Mouse (Mus musculus): Measurements from ENCODE around the gene Epb42. TPM values are rescaled to one million over a fixed set of nuclear protein-coding genes. Genes with fewer than 3 reads are reported as not detected.
A peak's percentile ranks its signal among the peaks of the same experiment; 100 is the strongest.
"Not testable (repeated sequence)": the region's sequence is repeated elsewhere in the genome, so short reads cannot be mapped to it uniquely, and the experiment has no call there.

The Epb42 gene
- polyA plus RNA-seq, 1 experiment = not detected

GRCm38 (mm10) chr2:120977926-120978692 is 58.8 kb downstream of the Epb42 start:
- H3ac ChIP-seq (ENCODE audit: control insufficient read depth, insufficient read length, low read depth) = no peak overlapping the region
- no peaks in the 10 kb centered on the region for H3K79me3 ChIP-seq (ENCODE audit: low read depth)
- no peaks in the 10 kb centered on the region for H3K27me3 ChIP-seq (ENCODE audit: control insufficient read depth, insufficient read depth, insufficient read length)
- no peaks in the 10 kb centered on the region for H3K36me3 ChIP-seq (ENCODE audit: control insufficient read depth, insufficient read depth)
- H3K79me2 ChIP-seq (ENCODE audit: control insufficient read depth, insufficient read depth) = peaks cover 6% of the 10 kb centered on the region
- H3K4me3 ChIP-seq (ENCODE audit: insufficient read depth, poor library complexity, severe bottlenecking) = peak overlapping the region; percentile 45
- TF ChIP-seq FOSL1 (IDR thresholded peaks at IDR 0.05; ENCODE audit: insufficient read depth, low read length, poor library complexity, severe bottlenecking) = no peak
- TF ChIP-seq USF1 (IDR thresholded peaks at IDR 0.05; ENCODE audit: low read depth) = no peak
- no peak for TF ChIP-seq MYOG (IDR thresholded peaks at IDR 0.05; ENCODE audit: control insufficient read depth, extremely low read depth, insufficient read length)
- TF ChIP-seq CEBPB (IDR thresholded peaks at IDR 0.05; ENCODE audit: low read depth) = peak; percentile 61

GRCm38 (mm10) chr2:120976990-120977925 is 59.6 kb downstream of the Epb42 start, which contains the start of gene Tmem62:
Gene Tmem62, plus strand, starts transcription at chr2:120977017.
- Histone ChIP-seq H3K79me3 (ENCODE audit: low read depth) (no peaks in the 10 kb centered on the region), H3K4me3 (ENCODE audit: insufficient read depth, poor library complexity, severe bottlenecking) (peak within 1 kb of the TSS; percentile 45), H3K79me2 (ENCODE audit: control insufficient read depth, insufficient read depth) (peaks cover 6% of the 10 kb centered on the region), H3K36me3 (ENCODE audit: control insufficient read depth, insufficient read depth) (no peaks in the 10 kb centered on the region), H3ac (ENCODE audit: control insufficient read depth, insufficient read length, low read depth) (peak within 1 kb of the TSS; percentile 93), H3K27me3 (ENCODE audit: control insufficient read depth, insufficient read depth, insufficient read length) (no peaks in the 10 kb centered on the region)
- TF ChIP-seq MYOG (IDR thresholded peaks at IDR 0.05; ENCODE audit: control insufficient read depth, extremely low read depth, insufficient read length) (no peak), CEBPB (IDR thresholded peaks at IDR 0.05; ENCODE audit: low read depth) (no peak), MYOD1 (IDR thresholded peaks at IDR 0.05; ENCODE audit: control insufficient read depth, insufficient read length, low read depth) (no peak), CTCF (IDR thresholded peaks at IDR 0.05; ENCODE audit: control insufficient read depth, insufficient read depth, insufficient read length) (peak; percentile 52), FOSL1 (IDR thresholded peaks at IDR 0.05; ENCODE audit: insufficient read depth, low read length, poor library complexity, severe bottlenecking) (no peak), MAX (IDR thresholded peaks at IDR 0.05) (peak; percentile 20), USF1 (IDR thresholded peaks at IDR 0.05; ENCODE audit: low read depth) (no peak)

- Histone ChIP-seq H3K27me3 (ENCODE audit: control insufficient read depth, insufficient read depth, insufficient read length) (no peaks in the 10 kb centered on the region), H3K36me3 (ENCODE audit: control insufficient read depth, insufficient read depth) (no peaks in the 10 kb centered on the region), H3K4me3 (ENCODE audit: insufficient read depth, poor library complexity, severe bottlenecking) (no peak overlapping the region), H3K79me3 (ENCODE audit: low read depth) (no peaks in the 10 kb centered on the region), H3ac (ENCODE audit: control insufficient read depth, insufficient read length, low read depth) (no peak overlapping the region), H3K79me2 (ENCODE audit: control insufficient read depth, insufficient read depth) (peaks cover 6% of the 10 kb centered on the region)
- TF ChIP-seq MYOG (IDR thresholded peaks at IDR 0.05; ENCODE audit: control insufficient read depth, extremely low read depth, insufficient read length) = no peak
- TF ChIP-seq CTCF (IDR thresholded peaks at IDR 0.05; ENCODE audit: control insufficient read depth, insufficient read depth, insufficient read length) = no peak
- no peak for TF ChIP-seq MYOD1 (IDR thresholded peaks at IDR 0.05; ENCODE audit: control insufficient read depth, insufficient read length, low read depth)
- TF ChIP-seq USF1 (IDR thresholded peaks at IDR 0.05; ENCODE audit: low read depth) = no peak
Observed at GRCm38 (mm10) chr2:120976308-120976707, 60.6 kb downstream of the Epb42 start.

GRCm38 (mm10) chr2:120972964-120973363 is 63.9 kb downstream of the Epb42 start:
- peaks cover 16% of the 10 kb centered on the region for H3K79me3 ChIP-seq (ENCODE audit: low read depth)
- no peak overlapping the region for H3ac ChIP-seq (ENCODE audit: control insufficient read depth, insufficient read length, low read depth)
- H3K79me2 ChIP-seq (ENCODE audit: control insufficient read depth, insufficient read depth) = peaks cover 31% of the 10 kb centered on the region
- no peaks in the 10 kb centered on the region for H3K36me3 ChIP-seq (ENCODE audit: control insufficient read depth, insufficient read depth)
- H3K27me3 ChIP-seq (ENCODE audit: control insufficient read depth, insufficient read depth, insufficient read length) = no peaks in the 10 kb centered on the region
- no peak for TF ChIP-seq MYOD1 (IDR thresholded peaks at IDR 0.05; ENCODE audit: control insufficient read depth, insufficient read length, low read depth)
- TF ChIP-seq CTCF (IDR thresholded peaks at IDR 0.05; ENCODE audit: control insufficient read depth, insufficient read depth, insufficient read length) = no peak
- no peak for TF ChIP-seq USF1 (IDR thresholded peaks at IDR 0.05; ENCODE audit: low read depth)
- no peak for TF ChIP-seq MAX (IDR thresholded peaks at IDR 0.05)
- TF ChIP-seq MYOG (IDR thresholded peaks at IDR 0.05; ENCODE audit: control insufficient read depth, extremely low read depth, insufficient read length) = no peak
- TF ChIP-seq CEBPB (IDR thresholded peaks at IDR 0.05; ENCODE audit: low read depth) = no peak
- no peak for TF ChIP-seq FOSL1 (IDR thresholded peaks at IDR 0.05; ENCODE audit: insufficient read depth, low read length, poor library complexity, severe bottlenecking)
- H3K4me3 ChIP-seq (ENCODE audit: insufficient read depth, poor library complexity, severe bottlenecking) = no peak overlapping the region

GRCm38 (mm10) chr2:120972257-120972656 is 64.6 kb downstream of the Epb42 start:
- not testable (repeated sequence) for H3ac ChIP-seq (ENCODE audit: control insufficient read depth, insufficient read length, low read depth); H3K4me3 ChIP-seq (ENCODE audit: insufficient read depth, poor library complexity, severe bottlenecking); H3K27me3 ChIP-seq (ENCODE audit: control insufficient read depth, insufficient read depth, insufficient read length); H3K36me3 ChIP-seq (ENCODE audit: control insufficient read depth, insufficient read depth)
- peaks cover 32% of the 10 kb centered on the region for H3K79me2 ChIP-seq (ENCODE audit: control insufficient read depth, insufficient read depth)
- peaks cover 22% of the 10 kb centered on the region for H3K79me3 ChIP-seq (ENCODE audit: low read depth)

Data from C2C12 (cell line).